Mouse (Mus musculus): ENCODE measurements around the gene S1pr1.

The S1pr1 gene

GRCm38 (mm10) chr3:115709118-115709574, 5.7 kb downstream of the S1pr1 start:
- peaks cover 9% of the 10 kb centered on the region for H3K4me1 ChIP-seq (replicated peaks; ENCODE audit: low read depth, low read length)
- peaks cover 12% of the 10 kb centered on the region; the same call in 1 of the 2 replicates for H3K9me3 ChIP-seq (ENCODE audit: low read length)
- TF ChIP-seq POU5F1 (IDR thresholded peaks at IDR 0.05; ENCODE audit: borderline replicate concordance, low read length): no peak
- TF ChIP-seq CTCF (conservative IDR thresholded peaks at IDR 0.05; ENCODE audit: low read length): no peak
- no peak for TF ChIP-seq NANOG (IDR thresholded peaks at IDR 0.05; ENCODE audit: borderline replicate concordance, low read length)
- no peak overlapping the region for H3K4me3 ChIP-seq (replicated peaks; ENCODE audit: low read length)
- H3K27me3 ChIP-seq (ENCODE audit: insufficient read depth, low read length): peaks cover 10% of the 10 kb centered on the region
- no peaks in the 10 kb centered on the region for H3K36me3 ChIP-seq (ENCODE audit: insufficient read depth, low read length)

DNA sequence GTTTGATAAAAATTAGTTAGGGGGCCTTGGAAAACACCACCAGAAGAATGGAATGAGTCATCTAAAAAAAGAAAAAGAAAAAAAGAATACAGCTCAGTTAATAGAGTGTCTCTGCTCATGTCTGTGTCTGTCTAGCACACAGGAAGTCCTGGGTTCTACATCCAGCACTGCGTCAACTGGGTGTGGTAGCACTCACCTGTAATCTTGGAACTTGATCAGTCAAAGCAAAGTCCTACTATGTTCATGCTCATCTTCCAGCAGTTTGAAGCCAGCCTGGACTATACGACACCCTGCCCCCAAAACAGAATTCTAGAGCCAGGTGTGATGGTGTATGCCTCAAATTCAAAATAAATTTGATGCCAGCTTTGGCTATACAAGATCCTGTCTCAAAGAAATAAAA, 8.1 kb downstream of the S1pr1 start:
- Histone ChIP-seq H3K36me3 (ENCODE audit: insufficient read depth, low read length) (no peaks in the 10 kb centered on the region), H3K4me3 (replicated peaks; ENCODE audit: low read length) (no peak overlapping the region), H3K9me3 (ENCODE audit: low read length) (peaks cover 1% of the 10 kb centered on the region; the same call in 1 of the 2 replicates), H3K4me1 (replicated peaks; ENCODE audit: low read depth, low read length) (no peaks in the 10 kb centered on the region), H3K27me3 (ENCODE audit: insufficient read depth, low read length) (no peaks in the 10 kb centered on the region; the same call in 1 of the 2 replicates)
- no peak for TF ChIP-seq NANOG (IDR thresholded peaks at IDR 0.05; ENCODE audit: borderline replicate concordance, low read length)
- no peak for TF ChIP-seq POU5F1 (IDR thresholded peaks at IDR 0.05; ENCODE audit: borderline replicate concordance, low read length)
- TF ChIP-seq CTCF (conservative IDR thresholded peaks at IDR 0.05; ENCODE audit: low read length): no peak

- no peak overlapping the region for H3K4me3 ChIP-seq (replicated peaks; ENCODE audit: low read length)
- H3K4me1 ChIP-seq (replicated peaks; ENCODE audit: low read depth, low read length): no peaks in the 10 kb centered on the region
- no peak for TF ChIP-seq CTCF (conservative IDR thresholded peaks at IDR 0.05; ENCODE audit: low read length)
- TF ChIP-seq NANOG (IDR thresholded peaks at IDR 0.05; ENCODE audit: borderline replicate concordance, low read length): no peak
- no peak for TF ChIP-seq POU5F1 (IDR thresholded peaks at IDR 0.05; ENCODE audit: borderline replicate concordance, low read length)
- H3K36me3 ChIP-seq (ENCODE audit: insufficient read depth, low read length): no peaks in the 10 kb centered on the region
- no peaks in the 10 kb centered on the region for H3K27me3 ChIP-seq (ENCODE audit: insufficient read depth, low read length)
- no peaks in the 10 kb centered on the region for H3K9me3 ChIP-seq (ENCODE audit: low read length)
Observed at GRCm38 (mm10) chr3:115704254-115704908, 10.5 kb downstream of the S1pr1 start.

DNA sequence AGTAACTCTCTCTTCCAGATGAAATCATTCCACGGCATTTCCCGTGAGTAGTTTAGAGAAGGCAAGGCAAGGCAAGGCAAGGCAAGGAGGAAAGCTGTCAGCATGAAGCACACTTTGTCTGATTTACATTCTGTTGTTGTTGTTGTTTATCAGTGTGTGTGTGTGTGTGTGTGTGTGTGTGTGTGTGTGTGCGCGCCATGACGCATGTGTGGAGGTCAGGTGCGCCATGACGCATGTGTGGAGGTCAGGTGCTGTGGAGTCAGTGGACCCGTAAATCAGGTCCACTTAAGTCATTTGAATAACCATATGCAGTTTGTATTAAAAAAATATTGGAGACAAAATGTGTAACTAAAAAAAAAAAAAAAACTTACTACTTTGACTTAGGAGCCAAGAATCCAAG, 11.2 kb downstream of the S1pr1 start:
- Histone ChIP-seq H3K36me3 (ENCODE audit: insufficient read depth, low read length) (no peaks in the 10 kb centered on the region), H3K4me3 (replicated peaks; ENCODE audit: low read length) (no peak overlapping the region)
- TF ChIP-seq NANOG (IDR thresholded peaks at IDR 0.05; ENCODE audit: borderline replicate concordance, low read length) (no peak), POU5F1 (IDR thresholded peaks at IDR 0.05; ENCODE audit: borderline replicate concordance, low read length) (no peak), CTCF (conservative IDR thresholded peaks at IDR 0.05; ENCODE audit: low read length) (no peak)

GRCm38 (mm10) chr3:115702089-115702488, 12.8 kb downstream of the S1pr1 start:
- H3K36me3 ChIP-seq (ENCODE audit: insufficient read depth, low read length): no peaks in the 10 kb centered on the region
- H3K9me3 ChIP-seq (ENCODE audit: low read length): no peaks in the 10 kb centered on the region
- no peak overlapping the region for H3K4me3 ChIP-seq (replicated peaks; ENCODE audit: low read length)
- peaks cover 8% of the 10 kb centered on the region; the same call in 1 of the 2 replicates for H3K4me1 ChIP-seq (replicated peaks; ENCODE audit: low read depth, low read length)
- TF ChIP-seq CTCF (conservative IDR thresholded peaks at IDR 0.05; ENCODE audit: low read length) (no peak), NANOG (IDR thresholded peaks at IDR 0.05; ENCODE audit: borderline replicate concordance, low read length) (no peak)
- H3K27me3 ChIP-seq (ENCODE audit: insufficient read depth, low read length): no peaks in the 10 kb centered on the region

More for the DNA sequence above, 11.2 kb downstream of the S1pr1 start:
- H3K9me3 ChIP-seq (ENCODE audit: low read length): no peaks in the 10 kb centered on the region
- H3K4me1 ChIP-seq (replicated peaks; ENCODE audit: low read depth, low read length): no peaks in the 10 kb centered on the region
- H3K27me3 ChIP-seq (ENCODE audit: insufficient read depth, low read length): no peaks in the 10 kb centered on the region

GRCm38 (mm10) chr3:115695194-115695891, 19.5 kb downstream of the S1pr1 start:
- Histone ChIP-seq H3K36me3 (ENCODE audit: insufficient read depth, low read length) (no peaks in the 10 kb centered on the region), H3K27me3 (ENCODE audit: insufficient read depth, low read length) (no peaks in the 10 kb centered on the region), H3K4me1 (replicated peaks; ENCODE audit: low read depth, low read length) (peaks cover 45% of the 10 kb centered on the region), H3K9me3 (ENCODE audit: low read length) (no peaks in the 10 kb centered on the region), H3K4me3 (replicated peaks; ENCODE audit: low read length) (no peak overlapping the region)
- no peak for TF ChIP-seq POU5F1 (IDR thresholded peaks at IDR 0.05; ENCODE audit: borderline replicate concordance, low read length)
- peak; percentile 12; the same call in 1 of the 2 replicates for TF ChIP-seq NANOG (IDR thresholded peaks at IDR 0.05; ENCODE audit: borderline replicate concordance, low read length)

DNA sequence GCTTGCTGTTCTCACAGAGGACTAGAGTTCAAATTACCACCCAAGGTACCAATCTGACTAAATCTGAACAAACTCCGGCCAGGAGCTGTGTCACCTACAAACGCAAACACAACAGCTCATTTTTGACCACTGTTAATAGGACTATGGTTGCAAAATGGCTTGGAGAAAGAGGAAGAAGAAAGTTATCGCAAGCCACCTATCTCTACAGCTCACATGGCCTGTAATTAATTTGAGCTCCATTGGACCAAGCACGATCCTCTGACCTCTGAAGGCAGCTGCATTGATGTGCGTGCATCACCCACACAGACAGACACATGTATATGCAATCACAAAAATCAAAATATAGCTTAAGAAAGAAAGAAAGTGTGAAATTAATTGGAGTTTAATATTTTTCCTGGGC, 20.7 kb downstream of the S1pr1 start:
- no peak overlapping the region for H3K4me3 ChIP-seq (replicated peaks; ENCODE audit: low read length)
- TF ChIP-seq POU5F1 (IDR thresholded peaks at IDR 0.05; ENCODE audit: borderline replicate concordance, low read length): no peak
- TF ChIP-seq NANOG (IDR thresholded peaks at IDR 0.05; ENCODE audit: borderline replicate concordance, low read length): no peak
- no peak for TF ChIP-seq CTCF (conservative IDR thresholded peaks at IDR 0.05; ENCODE audit: low read length)
- no peaks in the 10 kb centered on the region for H3K36me3 ChIP-seq (ENCODE audit: insufficient read depth, low read length)
- no peaks in the 10 kb centered on the region for H3K9me3 ChIP-seq (ENCODE audit: low read length)
- peaks cover 57% of the 10 kb centered on the region for H3K4me1 ChIP-seq (replicated peaks; ENCODE audit: low read depth, low read length)
- no peaks in the 10 kb centered on the region for H3K27me3 ChIP-seq (ENCODE audit: insufficient read depth, low read length)

DNA sequence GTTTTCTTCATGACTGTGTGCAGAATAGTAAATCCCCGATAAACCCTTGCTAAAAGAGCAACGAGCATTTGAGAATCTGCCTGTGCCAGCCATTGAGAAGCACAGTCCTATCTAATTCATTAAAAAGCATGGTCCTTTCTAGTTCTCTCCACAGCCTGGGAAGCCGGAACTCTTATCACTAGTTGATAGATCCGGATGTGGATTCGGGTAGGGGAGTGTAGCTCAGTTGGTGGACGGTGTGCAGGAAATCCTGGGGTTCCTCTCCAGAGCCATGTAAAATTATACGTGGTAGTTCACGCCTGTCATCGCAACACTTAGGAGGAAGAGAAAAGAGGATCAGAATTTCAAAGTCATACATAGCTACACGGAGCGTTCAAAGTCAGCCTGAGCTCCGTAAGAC, 21.5 kb downstream of the S1pr1 start:
- H3K4me3 ChIP-seq (replicated peaks; ENCODE audit: low read length): no peak overlapping the region
- peaks cover 57% of the 10 kb centered on the region for H3K4me1 ChIP-seq (replicated peaks; ENCODE audit: low read depth, low read length)
- H3K27me3 ChIP-seq (ENCODE audit: insufficient read depth, low read length): no peaks in the 10 kb centered on the region
- H3K36me3 ChIP-seq (ENCODE audit: insufficient read depth, low read length): no peaks in the 10 kb centered on the region
- no peaks in the 10 kb centered on the region for H3K9me3 ChIP-seq (ENCODE audit: low read length)
- TF ChIP-seq POU5F1 (IDR thresholded peaks at IDR 0.05; ENCODE audit: borderline replicate concordance, low read length) (no peak), NANOG (IDR thresholded peaks at IDR 0.05; ENCODE audit: borderline replicate concordance, low read length) (no peak), CTCF (conservative IDR thresholded peaks at IDR 0.05; ENCODE audit: low read length) (no peak)

Data from E14TG2a.4 (cell line).